Mouse (Mus musculus): ENCODE results near the gene Pkdrej. TPM values are rescaled to one million over a fixed set of nuclear protein-coding genes. Genes with fewer than 3 reads are reported as not detected.

The Pkdrej gene
- polyA plus RNA-seq, 1 experiment: 0.13 TPM

DNA sequence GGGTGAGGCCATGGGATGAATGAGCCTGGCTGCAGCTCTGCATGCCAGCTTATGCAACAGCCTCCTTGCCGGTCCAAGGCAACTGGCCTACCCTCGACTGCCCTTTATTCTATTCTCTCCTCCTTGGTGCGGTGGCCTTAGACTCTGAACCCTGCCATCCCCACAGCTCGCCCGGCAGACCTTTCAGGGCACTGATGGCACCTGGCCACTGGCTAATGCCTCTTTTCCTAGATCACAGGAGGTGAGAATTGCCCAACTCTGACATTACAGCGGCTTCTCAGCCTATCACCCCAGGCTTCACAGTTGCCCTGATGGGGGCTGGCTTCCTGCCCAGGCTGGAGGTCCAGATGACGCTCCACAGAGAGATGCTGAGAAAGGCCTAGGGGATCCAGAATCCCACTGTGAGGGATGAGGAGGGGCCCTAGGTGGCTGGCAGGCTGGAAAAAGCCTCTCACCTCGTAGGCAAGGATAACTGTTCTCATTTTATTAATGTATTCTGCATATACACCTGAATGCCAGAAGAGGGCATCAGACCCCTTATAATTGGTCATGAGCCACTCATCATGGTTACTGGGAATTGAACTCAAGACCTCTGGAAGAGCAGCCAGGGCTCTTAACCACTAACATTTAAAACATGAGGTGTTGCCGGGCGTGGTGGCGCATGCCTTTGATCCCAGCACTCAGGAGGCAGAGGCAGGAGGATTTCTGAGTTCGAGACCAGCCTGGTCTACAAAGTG is 30.3 kb upstream of the Pkdrej start:
- TF ChIP-seq POLR2A (IDR thresholded peaks at IDR 0.05; ENCODE audit: insufficient read depth, low read length) (no peak), CTCF (IDR thresholded peaks at IDR 0.05; ENCODE audit: low read depth, low read length) (no peak), EP300 (IDR thresholded peaks at IDR 0.05; ENCODE audit: insufficient read depth, low read depth, low read length) (no peak)
- no peaks in the 10 kb centered on the region for H3K36me3 ChIP-seq (ENCODE audit: control insufficient read depth, insufficient read depth, low read length, poor library complexity, severe bottlenecking)
- no peak overlapping the region for H3K27ac ChIP-seq (ENCODE audit: insufficient read depth, low read length)
- H3K4me3 ChIP-seq (ENCODE audit: low read depth, low read length): no peak overlapping the region
- H3K9ac ChIP-seq (ENCODE audit: low read depth, poor library complexity, severe bottlenecking): no peak overlapping the region
- no peaks in the 10 kb centered on the region for H3K4me1 ChIP-seq (ENCODE audit: control insufficient read depth, insufficient read depth, low read length)
- no peaks in the 10 kb centered on the region for H3K27me3 ChIP-seq (ENCODE audit: control insufficient read depth, insufficient read depth, low read length, poor library complexity, severe bottlenecking)
- H3K9me3 ChIP-seq (replicated peaks; ENCODE audit: control insufficient read depth, insufficient read depth, low read length, poor library complexity, severe bottlenecking): no peaks in the 10 kb centered on the region

DNA sequence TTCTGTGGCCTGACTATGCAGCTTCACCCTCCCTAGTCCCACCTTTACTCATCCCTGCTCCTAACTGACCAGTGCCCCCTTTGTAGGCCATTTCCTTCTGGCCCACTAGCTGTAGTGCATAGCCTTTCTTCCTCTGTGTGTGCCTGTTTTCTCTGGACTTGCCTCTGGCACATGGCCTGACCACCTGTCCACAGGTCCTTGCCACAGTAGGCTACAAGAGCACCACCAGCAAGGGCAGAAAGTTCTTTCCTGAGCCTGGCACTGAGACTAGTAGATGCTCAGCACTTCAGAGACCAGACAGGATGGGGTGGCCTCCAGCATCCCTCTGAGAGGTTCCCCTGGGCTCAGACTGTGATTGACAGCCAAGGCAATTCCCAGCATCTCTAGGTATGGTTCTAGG is 23.5 kb upstream of the Pkdrej start:
- Histone ChIP-seq H3K9ac (ENCODE audit: low read depth, poor library complexity, severe bottlenecking) (no peak overlapping the region), H3K9me3 (replicated peaks; ENCODE audit: control insufficient read depth, insufficient read depth, low read length, poor library complexity, severe bottlenecking) (no peaks in the 10 kb centered on the region), H3K4me3 (ENCODE audit: low read depth, low read length) (no peak overlapping the region), H3K4me1 (ENCODE audit: control insufficient read depth, insufficient read depth, low read length) (peaks cover 2% of the 10 kb centered on the region), H3K36me3 (ENCODE audit: control insufficient read depth, insufficient read depth, low read length, poor library complexity, severe bottlenecking) (no peaks in the 10 kb centered on the region), H3K27ac (ENCODE audit: insufficient read depth, low read length) (no peak overlapping the region), H3K27me3 (ENCODE audit: control insufficient read depth, insufficient read depth, low read length, poor library complexity, severe bottlenecking) (no peaks in the 10 kb centered on the region)
- no peak for TF ChIP-seq CTCF (IDR thresholded peaks at IDR 0.05; ENCODE audit: low read depth, low read length)
- TF ChIP-seq EP300 (IDR thresholded peaks at IDR 0.05; ENCODE audit: insufficient read depth, low read depth, low read length): no peak
- no peak for TF ChIP-seq POLR2A (IDR thresholded peaks at IDR 0.05; ENCODE audit: insufficient read depth, low read length)

GRCm38 (mm10) chr15:85841796-85842360 is 20.3 kb upstream of the Pkdrej start:
- Histone ChIP-seq H3K4me1 (ENCODE audit: control insufficient read depth, insufficient read depth, low read length) (peaks cover 2% of the 10 kb centered on the region), H3K9ac (ENCODE audit: low read depth, poor library complexity, severe bottlenecking) (no peak overlapping the region), H3K36me3 (ENCODE audit: control insufficient read depth, insufficient read depth, low read length, poor library complexity, severe bottlenecking) (no peaks in the 10 kb centered on the region), H3K9me3 (replicated peaks; ENCODE audit: control insufficient read depth, insufficient read depth, low read length, poor library complexity, severe bottlenecking) (no peaks in the 10 kb centered on the region), H3K4me3 (ENCODE audit: low read depth, low read length) (no peak overlapping the region), H3K27me3 (ENCODE audit: control insufficient read depth, insufficient read depth, low read length, poor library complexity, severe bottlenecking) (no peaks in the 10 kb centered on the region), H3K27ac (ENCODE audit: insufficient read depth, low read length) (no peak overlapping the region)
- TF ChIP-seq EP300 (IDR thresholded peaks at IDR 0.05; ENCODE audit: insufficient read depth, low read depth, low read length) (no peak), CTCF (IDR thresholded peaks at IDR 0.05; ENCODE audit: low read depth, low read length) (no peak), POLR2A (IDR thresholded peaks at IDR 0.05; ENCODE audit: insufficient read depth, low read length) (no peak)

- no peak for TF ChIP-seq POLR2A (IDR thresholded peaks at IDR 0.05; ENCODE audit: insufficient read depth, low read length)
- TF ChIP-seq CTCF (IDR thresholded peaks at IDR 0.05; ENCODE audit: low read depth, low read length): peak; percentile 74
- no peak for TF ChIP-seq EP300 (IDR thresholded peaks at IDR 0.05; ENCODE audit: insufficient read depth, low read depth, low read length)
- Histone ChIP-seq H3K27me3 (ENCODE audit: control insufficient read depth, insufficient read depth, low read length, poor library complexity, severe bottlenecking) (no peaks in the 10 kb centered on the region), H3K4me1 (ENCODE audit: control insufficient read depth, insufficient read depth, low read length) (peaks cover 2% of the 10 kb centered on the region), H3K36me3 (ENCODE audit: control insufficient read depth, insufficient read depth, low read length, poor library complexity, severe bottlenecking) (no peaks in the 10 kb centered on the region), H3K9me3 (replicated peaks; ENCODE audit: control insufficient read depth, insufficient read depth, low read length, poor library complexity, severe bottlenecking) (no peaks in the 10 kb centered on the region), H3K9ac (ENCODE audit: low read depth, poor library complexity, severe bottlenecking) (no peak overlapping the region), H3K27ac (ENCODE audit: insufficient read depth, low read length) (no peak overlapping the region), H3K4me3 (ENCODE audit: low read depth, low read length) (no peak overlapping the region)
These were observed 19.4 kb upstream of the Pkdrej start for GRCm38 (mm10) chr15:85840983-85841382.

- TF ChIP-seq CTCF (IDR thresholded peaks at IDR 0.05; ENCODE audit: low read depth, low read length) (no peak), EP300 (IDR thresholded peaks at IDR 0.05; ENCODE audit: insufficient read depth, low read depth, low read length) (no peak), POLR2A (IDR thresholded peaks at IDR 0.05; ENCODE audit: insufficient read depth, low read length) (no peak)
- Histone ChIP-seq H3K4me1 (ENCODE audit: control insufficient read depth, insufficient read depth, low read length) (peaks cover 2% of the 10 kb centered on the region), H3K36me3 (ENCODE audit: control insufficient read depth, insufficient read depth, low read length, poor library complexity, severe bottlenecking) (no peaks in the 10 kb centered on the region), H3K9ac (ENCODE audit: low read depth, poor library complexity, severe bottlenecking) (no peak overlapping the region), H3K9me3 (replicated peaks; ENCODE audit: control insufficient read depth, insufficient read depth, low read length, poor library complexity, severe bottlenecking) (no peaks in the 10 kb centered on the region), H3K27ac (ENCODE audit: insufficient read depth, low read length) (no peak overlapping the region), H3K4me3 (ENCODE audit: low read depth, low read length) (no peak overlapping the region), H3K27me3 (ENCODE audit: control insufficient read depth, insufficient read depth, low read length, poor library complexity, severe bottlenecking) (no peaks in the 10 kb centered on the region)
These were observed 15.4 kb upstream of the Pkdrej start for GRCm38 (mm10) chr15:85836887-85837286.

DNA sequence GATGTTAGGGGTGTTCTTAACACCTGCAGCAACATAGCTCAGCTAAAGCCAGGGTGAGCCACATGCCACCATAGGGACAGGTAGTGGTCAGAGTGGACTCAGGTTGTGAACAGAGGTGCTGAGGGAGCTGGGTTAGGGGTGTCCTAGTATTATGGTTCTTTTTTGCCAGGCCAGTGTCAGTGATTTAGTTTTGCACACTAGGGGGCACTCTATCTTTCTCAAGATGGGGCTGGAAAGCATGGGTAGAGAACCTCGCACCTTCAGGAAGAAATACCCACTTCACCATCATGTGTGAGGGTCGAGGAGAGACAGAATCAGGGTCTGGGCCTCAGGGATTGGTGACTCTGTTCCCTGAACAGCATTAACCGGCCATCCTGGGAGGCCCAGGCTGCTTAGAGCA is 13.8 kb upstream of the Pkdrej start:
- no peaks in the 10 kb centered on the region for H3K36me3 ChIP-seq (ENCODE audit: control insufficient read depth, insufficient read depth, low read length, poor library complexity, severe bottlenecking)
- H3K4me3 ChIP-seq (ENCODE audit: low read depth, low read length): no peak overlapping the region
- no peaks in the 10 kb centered on the region for H3K4me1 ChIP-seq (ENCODE audit: control insufficient read depth, insufficient read depth, low read length)
- no peaks in the 10 kb centered on the region for H3K27me3 ChIP-seq (ENCODE audit: control insufficient read depth, insufficient read depth, low read length, poor library complexity, severe bottlenecking)
- H3K9me3 ChIP-seq (replicated peaks; ENCODE audit: control insufficient read depth, insufficient read depth, low read length, poor library complexity, severe bottlenecking): no peaks in the 10 kb centered on the region
- H3K9ac ChIP-seq (ENCODE audit: low read depth, poor library complexity, severe bottlenecking): no peak overlapping the region
- H3K27ac ChIP-seq (ENCODE audit: insufficient read depth, low read length): no peak overlapping the region
- TF ChIP-seq EP300 (IDR thresholded peaks at IDR 0.05; ENCODE audit: insufficient read depth, low read depth, low read length) (no peak), CTCF (IDR thresholded peaks at IDR 0.05; ENCODE audit: low read depth, low read length) (no peak), POLR2A (IDR thresholded peaks at IDR 0.05; ENCODE audit: insufficient read depth, low read length) (no peak)

All from ES-Bruce4 (cell line).